Mouse (Mus musculus) megakaryocyte-erythroid progenitor cell, adult 5-6 weeks (primary cell): ENCODE data around the gene Apbb1ip. TPM values are rescaled to one million over a fixed set of nuclear protein-coding genes. Genes with fewer than 3 reads are reported as not detected.

ENCODE experiments used
- ATAC-seq: replicated peaks from 2 replicates; pipeline ENCODE4 v1.8.0; 2016; ENCODE audit warnings: mild to moderate bottlenecking, inconsistent platforms; ENCODE audit not compliant: severe bottlenecking, poor library complexity, low FRiP score, low TSS enrichment
- total RNA-seq, 2 experiments: library from RNA; stranded (forward) in 1 of 2; stranded (reverse) in 1 of 2; fragments of 200-1000, 215-1000 nt in 1 of 2; fragments of >200 nt in 1 of 2; fragmentation: Nextera tagmentation in 1 of 2; gene quantifications; 2 replicates each; pipeline ENCODE4 v1.2.3; 2014 to 2017

Apbb1ip gene
- total RNA-seq, 2 experiments from 2014 or later, result 14.0 to 143 TPM

- no peak for ATAC-seq
These were observed 2.6 kb upstream of the Apbb1ip start for GRCm38 (mm10) chr2:22771311-22771710.

DNA sequence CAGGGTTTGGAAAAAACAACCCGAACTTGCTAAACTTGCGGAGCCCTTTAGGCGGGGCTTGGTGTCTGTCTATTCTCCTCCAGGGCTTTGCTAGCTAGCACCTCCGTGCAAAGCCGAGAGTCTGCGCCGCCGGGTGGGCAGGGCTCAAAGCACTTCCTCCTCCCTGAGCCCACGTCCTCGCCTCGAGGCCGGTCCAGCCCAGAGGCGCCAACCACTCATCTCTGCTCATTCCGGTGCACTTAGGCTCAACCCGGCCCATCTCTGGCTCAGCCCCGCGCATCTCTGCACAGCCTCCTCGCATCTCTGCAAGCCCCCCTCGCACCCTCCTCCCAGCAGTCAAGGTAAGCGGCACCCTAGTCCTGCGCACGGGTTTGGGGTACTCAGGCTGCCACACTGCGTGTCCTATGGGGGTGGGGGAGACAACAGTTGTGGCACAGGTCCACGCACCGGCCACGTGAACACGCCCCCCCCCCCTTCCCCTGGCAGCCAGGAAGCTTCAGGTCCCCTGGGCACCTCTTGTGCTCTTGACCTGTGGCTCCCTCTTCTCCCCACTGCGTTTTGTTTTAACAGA lies 372 bp downstream of the Apbb1ip start:
- peak; percentile 90 for ATAC-seq

DNA sequence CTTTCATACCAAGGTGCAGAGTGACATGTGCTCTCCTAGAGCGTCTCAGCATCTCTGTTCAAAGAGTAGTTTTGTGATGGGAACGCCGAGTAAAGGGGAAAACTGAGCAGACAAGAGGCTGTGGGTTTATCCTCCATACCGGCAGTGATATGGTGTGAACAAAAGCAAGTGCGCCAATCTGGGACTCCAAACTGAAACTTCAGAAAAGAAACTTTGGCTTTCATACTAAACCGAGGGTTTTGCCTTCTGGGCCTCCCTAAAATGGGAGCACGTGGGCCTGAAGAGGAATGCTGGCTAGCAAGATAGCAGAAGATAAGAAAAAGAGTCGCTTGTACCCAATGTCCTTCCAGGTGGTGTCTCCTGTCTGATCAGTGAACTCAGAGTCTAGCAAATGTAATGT lies 1.3 kb downstream of the Apbb1ip start:
- ATAC-seq, result peak; percentile 41; the same call in 1 of the 2 replicates

DNA sequence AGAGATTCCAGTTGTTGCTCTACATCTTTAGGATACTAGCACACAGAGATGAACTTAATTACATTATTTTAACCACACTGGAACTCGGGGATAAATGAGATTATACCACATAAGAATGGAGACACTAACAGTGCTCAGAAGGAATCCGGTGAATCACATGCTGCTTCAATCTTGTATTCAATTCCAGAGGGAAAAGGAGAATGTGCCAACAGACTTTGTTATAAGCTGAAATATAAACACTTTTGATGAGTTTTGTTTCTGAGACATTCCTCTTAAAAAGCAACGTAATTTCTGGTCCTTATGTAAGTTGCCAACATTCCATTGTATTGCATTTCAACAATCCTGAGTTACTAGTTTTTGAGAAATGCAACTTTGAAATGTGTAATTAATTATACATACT lies 1.8 kb downstream of the Apbb1ip start:
- ATAC-seq, result no peak

DNA sequence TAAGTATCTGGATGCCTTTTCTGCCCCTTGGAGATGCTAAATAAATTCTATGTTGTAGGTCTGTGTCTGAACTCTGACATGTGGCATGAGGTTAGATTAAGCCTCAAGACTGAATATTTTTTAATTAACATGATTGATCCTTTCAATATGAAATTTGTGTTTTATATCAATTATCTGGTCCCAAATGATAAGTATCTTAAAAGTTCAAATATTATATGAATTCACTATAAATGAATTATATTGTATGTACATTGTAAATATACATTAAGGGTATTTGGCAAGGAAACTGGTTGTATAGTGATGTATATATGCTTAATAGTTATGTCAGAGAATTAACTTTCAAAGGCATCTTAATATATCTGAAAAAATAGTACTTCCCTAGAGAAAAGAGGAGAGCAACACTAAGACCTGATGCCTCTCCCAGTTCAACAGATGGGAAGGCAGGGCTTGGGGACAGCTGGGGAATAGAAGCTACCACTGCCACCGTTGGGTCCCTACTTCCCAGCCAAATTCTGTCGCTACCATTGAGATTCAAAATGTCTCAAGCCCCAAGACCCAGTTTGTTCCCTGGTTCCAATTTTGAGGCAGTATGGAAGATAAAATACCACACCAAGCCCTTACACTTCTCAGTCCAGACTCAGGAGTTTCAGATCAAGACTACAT lies 2.8 kb downstream of the Apbb1ip start:
- no peak for ATAC-seq

- peak; percentile 13 for ATAC-seq
These were observed 3.9 kb downstream of the Apbb1ip start for GRCm38 (mm10) chr2:22777757-22778156.

DNA sequence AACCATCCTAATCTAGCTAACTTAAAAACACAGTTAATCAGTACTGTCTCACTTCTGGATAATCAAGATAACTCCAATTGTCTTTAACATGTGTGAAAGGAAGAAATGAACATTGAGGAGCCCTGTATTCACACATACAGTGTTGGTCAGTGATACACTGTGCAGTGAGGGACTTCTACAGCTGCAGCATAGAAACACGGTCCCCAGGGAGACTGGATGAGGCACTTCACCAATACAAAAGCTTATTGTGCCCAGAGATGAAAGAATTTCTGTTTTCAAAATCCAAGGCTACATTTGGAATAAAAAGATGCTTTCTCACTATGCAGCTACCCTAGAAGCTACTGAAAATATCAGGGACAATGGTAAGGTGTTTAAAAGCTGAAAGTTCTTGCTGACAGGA lies 7.0 kb downstream of the Apbb1ip start:
- ATAC-seq, result no peak

DNA sequence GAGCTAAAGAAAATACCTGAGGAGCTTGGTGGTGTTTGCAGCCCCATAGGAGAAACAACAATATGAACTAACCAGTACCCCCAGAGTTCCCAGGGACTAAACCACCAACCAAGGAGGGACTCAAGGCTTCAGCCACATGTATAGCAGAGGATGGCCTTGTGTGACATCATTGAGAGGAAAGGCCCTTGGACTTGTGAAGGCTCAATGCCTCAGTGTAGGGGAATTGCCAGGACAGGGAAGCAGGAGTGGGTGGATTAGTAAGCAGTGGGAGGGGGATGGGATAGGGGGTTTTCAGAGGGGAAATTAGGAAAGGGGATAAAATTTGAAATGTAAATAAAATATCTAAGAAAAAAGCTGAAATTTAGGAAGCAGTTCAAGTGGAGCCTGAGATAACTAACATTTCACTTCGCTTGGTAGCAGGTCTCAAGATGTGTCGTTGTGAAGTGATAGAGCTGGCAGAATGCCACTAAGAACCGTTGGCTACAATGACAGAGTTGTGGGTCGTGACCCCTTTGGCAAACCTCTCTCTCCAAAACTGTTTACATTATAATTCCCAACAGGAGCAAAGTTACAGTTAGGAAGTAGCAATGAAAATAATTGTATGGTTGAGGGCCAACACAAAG lies 7.6 kb downstream of the Apbb1ip start:
- ATAC-seq, result peak; percentile 53

GRCm38 (mm10) chr2:22782057-22782456 lies 8.2 kb downstream of the Apbb1ip start:
- peak; percentile 80 for ATAC-seq

DNA sequence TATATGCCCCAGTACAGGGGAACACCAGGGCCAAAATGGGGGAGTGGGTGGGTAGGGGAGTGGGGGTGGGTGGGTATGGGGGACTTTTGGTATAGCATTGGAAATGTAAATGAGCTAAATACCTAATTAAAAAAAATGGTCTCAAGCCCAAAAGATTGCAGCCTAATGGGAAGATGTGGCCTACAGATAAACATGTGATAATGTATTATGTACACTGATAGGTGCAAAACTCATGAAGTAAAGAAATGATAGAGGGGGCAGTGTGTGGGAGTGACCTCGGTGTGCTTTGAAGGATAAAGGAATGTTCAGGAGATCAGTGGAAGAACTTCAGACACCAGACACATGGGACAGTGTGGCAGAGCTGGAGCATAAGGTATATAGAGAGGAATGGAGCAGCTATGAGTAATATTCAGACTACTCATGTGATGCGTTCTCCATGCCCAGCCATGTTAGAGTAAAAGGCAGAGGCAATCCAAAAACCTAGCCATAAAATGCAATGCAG lies 9.3 kb downstream of the Apbb1ip start:
- ATAC-seq, result no peak

GRCm38 (mm10) chr2:22784186-22784585 lies 10.3 kb downstream of the Apbb1ip start:
- no peak; the same call in 1 of the 2 replicates for ATAC-seq

DNA sequence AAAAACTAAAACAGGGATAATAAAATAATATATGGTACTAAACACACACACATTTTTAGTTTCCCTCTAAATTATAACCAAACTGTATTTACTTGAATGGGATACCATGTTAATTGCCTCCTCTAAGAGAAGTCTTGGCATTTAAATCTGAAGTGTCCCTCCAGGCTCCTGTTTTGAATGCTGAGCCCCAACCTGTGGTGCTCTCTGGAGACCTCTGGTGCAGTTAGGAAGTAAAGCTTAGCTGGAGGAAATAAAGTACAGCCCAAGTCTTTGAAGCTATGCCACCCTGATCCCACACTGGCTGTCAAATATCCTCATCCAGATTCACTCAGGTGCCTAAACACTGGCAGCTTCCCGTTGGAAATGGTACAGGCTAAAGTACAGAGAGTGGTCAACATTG lies 10.9 kb downstream of the Apbb1ip start:
- ATAC-seq, result no peak

- ATAC-seq, result no peak
These were observed 14.8 kb downstream of the Apbb1ip start for GRCm38 (mm10) chr2:22788658-22789057.

- no peak for ATAC-seq
These were observed 15.7 kb downstream of the Apbb1ip start for GRCm38 (mm10) chr2:22789576-22789975.

DNA sequence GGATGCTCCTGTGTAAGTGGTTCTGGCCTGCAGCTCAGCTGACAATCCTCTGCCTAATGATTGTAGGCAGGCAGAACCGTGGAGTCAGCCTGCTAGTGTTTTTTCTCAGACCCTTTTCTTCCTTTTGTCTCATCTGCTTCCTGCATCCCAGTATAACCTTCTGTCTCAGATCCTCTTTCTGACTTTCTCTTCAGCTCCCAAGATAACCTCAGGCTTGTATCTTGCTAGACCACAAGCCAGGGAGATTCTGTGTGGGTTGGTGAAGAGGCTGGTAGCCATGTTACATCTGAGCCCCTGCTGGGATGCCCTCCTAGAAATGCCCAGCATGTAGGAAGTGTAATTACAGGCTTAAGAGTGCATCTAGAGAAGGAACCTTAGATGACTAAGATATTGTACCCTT lies 16.5 kb downstream of the Apbb1ip start:
- ATAC-seq, result peak; percentile 15; the same call in 1 of the 2 replicates

DNA sequence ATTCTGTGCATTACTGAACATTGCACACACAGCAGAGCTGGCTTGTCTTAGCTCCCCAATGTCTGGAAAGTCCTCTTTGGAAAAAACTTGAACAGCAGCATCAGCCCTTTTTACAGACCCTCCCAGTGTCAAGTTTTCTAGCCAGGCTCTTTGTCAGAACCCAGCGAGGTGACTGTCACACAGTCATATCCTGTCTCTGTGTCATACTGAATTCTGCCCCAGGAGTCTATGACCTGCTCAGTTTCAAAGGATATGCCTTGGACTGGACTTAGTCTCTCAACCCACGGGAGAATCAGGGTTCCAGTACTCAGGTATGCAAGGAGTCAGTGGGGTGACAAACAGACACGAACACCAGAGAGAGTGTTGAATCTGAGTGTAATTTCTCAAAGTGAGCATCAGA lies 21.2 kb downstream of the Apbb1ip start:
- no peak for ATAC-seq

- no peak for ATAC-seq
These were observed 22.6 kb downstream of the Apbb1ip start for GRCm38 (mm10) chr2:22796487-22796886.

- ATAC-seq, result no peak
These were observed 25.6 kb downstream of the Apbb1ip start for GRCm38 (mm10) chr2:22799430-22800041.

DNA sequence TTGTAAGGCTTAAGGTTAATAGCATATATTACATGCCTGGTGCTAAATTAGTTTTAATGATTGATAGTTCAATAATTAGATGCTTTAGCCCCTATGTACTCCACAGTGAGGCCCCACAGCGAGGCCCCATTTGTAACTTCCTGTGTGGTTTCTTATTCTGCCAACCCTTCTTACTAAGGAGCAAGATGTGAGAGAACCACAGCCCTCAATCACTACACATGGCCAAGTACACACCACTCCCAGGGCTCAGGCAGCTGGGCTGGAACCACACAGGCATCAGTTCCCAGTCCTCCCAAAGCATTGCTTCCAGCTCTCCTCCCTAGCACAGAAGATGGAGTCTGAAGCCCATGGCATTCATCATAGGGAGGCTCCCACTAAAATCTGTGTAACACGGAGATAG lies 31.7 kb downstream of the Apbb1ip start:
- 0 out of 2 replicates have a peak, but pooled peaks have one; percentile 28 for ATAC-seq

DNA sequence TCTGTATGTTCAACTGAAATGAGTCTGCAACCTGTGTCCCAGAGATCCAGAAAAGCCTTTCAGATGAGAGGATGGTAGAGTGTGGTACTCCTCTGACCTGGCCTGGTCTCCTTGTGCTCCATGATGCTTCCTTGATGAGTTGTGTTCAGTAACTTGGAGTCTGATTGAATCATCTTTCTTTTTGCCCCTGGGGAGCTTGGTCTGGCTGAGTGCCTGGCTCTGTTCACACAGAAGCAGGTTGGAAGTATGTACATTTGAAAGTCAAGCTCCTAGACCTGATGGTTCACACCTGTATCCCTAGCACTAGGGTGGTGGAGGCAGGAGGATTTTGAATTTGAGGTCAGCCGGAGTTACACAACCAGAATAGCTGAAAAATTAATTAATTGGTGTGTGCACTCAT lies 32.7 kb downstream of the Apbb1ip start:
- no peak for ATAC-seq
